Mouse (Mus musculus) WW6 (cell line): Measurements from ENCODE around the gene Hoxa7.

Source experiments
- DNase-seq: peaks from one replicate; pipeline ENCODE4 v3.0.0-alpha.2; 2013; ENCODE audit warnings: low read depth, low spot score

Hoxa7 gene

DNA sequence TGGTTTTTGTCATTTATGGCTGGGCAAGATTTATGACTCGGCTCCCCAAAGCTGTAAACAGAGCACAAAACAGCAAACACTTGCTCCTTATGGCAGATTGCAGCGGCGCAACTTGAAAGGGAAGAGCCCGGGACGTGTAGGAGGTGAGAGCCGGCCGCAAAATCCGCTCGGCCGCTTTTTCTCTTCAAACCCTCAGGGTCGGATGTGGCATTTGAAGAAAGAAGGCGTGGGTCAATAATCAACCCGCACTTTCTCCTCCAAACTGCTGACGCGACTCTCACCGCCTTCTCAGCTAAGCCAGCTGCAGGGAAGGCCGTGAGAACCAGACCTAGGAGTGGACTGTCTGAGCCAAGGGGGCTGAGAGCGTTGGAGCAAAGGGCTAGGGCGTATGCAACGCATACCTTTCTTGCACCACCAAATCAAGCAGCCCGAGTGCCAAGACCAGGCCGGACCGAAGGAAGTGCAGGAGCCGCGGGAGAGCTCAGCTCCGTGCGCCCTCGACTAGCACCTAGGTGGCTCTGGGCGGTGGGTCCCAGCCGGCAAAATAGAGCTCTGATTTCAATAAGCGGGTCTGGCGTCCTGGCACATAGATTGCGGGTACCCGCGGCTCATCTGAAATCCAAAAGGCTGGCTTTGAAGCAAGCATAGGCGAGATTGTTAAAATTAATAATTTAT lies 44.5 kb downstream of the Hoxa7 start, which contains the start of gene 5730596B20Rik:
5730596B20Rik (plus strand) TSS at position 438 of the 675 bp plus-strand sequence.
- DNase-seq = no peak

DNA sequence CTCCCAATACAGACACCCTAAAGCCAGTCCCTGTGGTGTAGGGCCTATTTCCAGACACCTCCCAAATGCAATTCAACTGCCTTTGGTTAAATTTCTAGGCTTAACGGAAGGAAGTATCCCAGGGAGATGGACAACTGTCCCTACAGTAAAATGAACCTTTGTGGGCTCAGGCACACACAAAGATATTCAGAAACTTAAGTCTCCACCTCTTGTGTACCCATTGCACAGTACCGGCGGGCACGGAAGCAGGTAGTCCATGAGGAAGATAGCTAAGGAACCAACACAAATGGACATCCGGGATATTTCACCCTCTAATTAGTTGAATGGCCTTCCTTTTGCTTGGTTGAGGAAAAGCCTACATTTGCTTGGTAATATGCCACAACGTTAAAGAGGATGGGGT lies 45.3 kb downstream of the Hoxa7 start:
- DNase-seq = no peak

DNA sequence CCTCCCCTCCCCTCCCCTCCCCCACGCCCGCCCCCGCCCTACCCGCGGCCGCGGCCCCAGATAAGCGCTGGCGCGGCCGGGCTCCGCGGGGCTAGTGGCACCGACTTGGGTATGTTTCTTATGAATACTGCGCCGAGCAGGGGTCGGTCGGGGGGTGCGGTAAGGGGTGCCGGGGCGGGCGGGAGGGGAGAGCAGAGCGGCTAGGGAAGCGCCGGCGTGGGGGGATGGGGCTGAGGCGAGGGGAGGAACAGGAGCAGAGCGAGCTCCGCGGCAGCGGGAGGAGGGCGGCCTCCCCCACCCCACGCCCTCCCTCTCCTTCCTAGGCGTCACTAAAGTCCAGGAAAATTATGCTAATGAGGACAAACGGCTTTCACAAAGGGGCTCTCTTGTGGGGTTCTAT lies 45.8 kb downstream of the Hoxa7 start:
- no peak for DNase-seq

DNA sequence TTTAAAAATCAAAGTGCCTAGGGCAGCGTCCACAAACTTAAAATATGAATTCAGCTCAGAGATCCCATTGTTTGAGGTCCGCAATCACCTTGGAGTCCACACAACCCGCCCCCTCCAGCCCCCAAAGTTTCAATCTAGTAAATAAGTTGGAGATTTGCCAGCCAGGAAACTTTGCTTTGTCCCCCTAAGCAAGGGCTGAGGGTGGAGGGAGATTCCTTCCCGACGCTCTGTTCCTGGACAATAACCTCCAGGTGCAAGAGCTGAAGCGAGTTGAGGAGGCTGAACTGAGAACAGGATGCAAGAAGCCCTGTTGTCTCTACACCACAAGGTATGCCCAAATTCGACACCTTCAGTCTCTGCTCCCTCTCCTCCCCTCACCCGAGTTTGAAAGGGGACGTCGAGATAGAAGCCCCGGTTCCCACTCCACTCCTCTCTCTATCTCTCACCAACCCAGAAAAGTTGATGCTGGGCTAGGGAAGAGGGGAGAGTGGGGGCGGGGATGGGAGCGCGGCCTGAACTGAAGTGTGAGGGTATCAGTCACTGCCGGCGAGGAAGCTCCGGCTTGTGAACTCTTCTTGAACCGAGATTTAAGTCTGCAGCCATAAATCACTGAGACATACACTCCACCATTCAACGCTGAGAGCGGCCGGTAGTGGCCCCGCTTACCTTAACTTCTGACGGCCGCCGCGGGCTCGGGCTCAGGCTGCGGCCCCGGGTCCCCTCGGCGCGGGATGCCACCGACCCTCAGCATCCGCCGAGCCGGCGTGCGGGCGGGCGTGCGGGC lies 46.5 kb downstream of the Hoxa7 start:
- no peak for DNase-seq

DNA sequence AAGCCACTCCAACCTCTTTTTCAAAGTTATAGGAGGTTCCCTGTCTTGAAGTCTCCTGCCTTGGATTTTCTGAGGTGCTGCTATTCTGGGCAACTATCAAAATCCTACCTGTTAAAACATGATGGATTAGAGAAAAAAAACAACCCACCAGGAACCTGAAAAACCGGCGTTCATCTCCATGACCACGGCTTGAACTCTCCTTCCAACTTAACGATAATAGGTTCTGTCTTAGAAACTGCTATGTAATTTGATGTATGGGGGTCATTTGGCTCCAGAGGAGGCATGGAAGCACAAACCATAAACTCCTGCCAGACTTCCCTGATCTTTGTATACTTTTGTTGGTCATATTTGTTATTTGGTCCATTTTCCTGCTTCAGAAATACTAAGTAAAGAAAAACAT lies 48.0 kb downstream of the Hoxa7 start:
- DNase-seq = no peak

DNA sequence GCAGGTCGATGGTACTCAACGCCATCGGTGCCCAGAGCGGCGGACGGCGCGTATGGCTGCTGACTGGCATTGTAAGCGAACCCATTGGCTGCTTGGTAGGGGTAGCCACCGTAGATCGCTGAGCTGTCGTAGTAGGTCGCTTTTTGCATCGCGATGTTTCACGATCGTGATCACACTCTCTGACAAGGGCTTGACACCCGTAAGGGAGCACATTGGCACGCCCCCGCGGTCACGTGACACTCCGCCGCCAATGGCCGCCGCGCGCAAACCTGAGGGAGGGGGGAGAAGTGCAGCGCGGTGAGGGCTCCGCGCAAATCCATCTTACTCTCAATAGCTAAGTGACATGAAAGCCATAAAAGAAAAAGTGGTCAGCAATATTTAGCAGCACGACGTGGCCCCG lies 49.2 kb downstream of the Hoxa7 start:
- peak; percentile 80 for DNase-seq

DNA sequence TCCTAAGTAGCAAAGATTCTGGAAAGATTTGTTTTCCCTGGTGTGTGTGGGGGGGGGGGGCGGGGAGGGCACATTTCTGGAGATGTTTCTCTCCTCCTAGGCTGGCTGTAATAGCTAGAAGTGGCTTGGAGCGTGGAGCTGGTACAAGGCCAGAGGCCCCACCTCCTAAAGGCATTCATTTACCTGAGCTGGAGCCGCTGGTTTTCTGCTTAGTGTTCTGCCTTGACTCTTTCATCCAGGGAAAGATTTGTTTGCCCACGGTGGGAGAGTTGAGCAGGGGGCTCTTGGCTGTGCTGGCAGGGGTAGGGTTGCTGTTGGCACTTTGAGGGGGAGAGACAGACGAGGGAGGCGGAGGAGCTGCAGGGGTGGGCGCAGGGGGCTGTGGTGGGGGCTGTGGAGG lies 49.7 kb downstream of the Hoxa7 start:
- no peak for DNase-seq

DNA sequence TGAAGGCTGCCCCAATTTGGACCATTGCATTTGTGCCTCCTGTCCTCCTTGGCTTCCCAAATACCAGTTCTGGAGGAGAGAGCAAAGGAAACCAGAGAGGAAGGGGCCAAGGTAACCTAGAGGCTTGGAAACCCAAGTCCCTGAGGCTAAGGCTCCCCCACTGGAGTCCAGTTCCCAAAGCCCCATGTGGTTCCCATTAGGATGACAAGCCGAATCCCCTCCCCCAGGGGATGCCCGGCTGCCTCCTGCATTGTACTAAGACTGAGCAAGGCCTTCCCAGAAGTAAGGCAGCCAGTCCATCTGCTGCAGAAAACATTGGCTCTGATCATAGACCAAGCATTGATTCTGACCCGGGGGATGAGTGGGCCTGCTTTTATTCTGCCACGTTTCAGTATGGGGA lies 50.3 kb downstream of the Hoxa7 start:
- no peak for DNase-seq

DNA sequence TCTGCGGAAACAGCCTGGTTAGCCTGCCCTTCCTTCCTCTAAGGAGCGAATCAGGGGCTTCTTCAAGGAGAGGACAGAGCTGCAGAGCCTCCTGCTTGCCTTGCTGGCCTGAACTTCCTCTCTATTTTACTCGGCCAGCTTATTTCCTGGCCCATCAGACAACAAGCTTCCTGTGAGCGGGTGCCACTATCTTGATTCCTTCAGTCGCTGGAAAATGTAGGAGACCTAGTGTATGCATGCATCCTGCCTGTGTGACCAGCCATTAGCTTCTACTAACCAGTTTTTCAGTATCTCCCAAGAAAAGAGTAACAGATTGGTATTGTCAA lies 50.8 kb downstream of the Hoxa7 start:
- DNase-seq = no peak

DNA sequence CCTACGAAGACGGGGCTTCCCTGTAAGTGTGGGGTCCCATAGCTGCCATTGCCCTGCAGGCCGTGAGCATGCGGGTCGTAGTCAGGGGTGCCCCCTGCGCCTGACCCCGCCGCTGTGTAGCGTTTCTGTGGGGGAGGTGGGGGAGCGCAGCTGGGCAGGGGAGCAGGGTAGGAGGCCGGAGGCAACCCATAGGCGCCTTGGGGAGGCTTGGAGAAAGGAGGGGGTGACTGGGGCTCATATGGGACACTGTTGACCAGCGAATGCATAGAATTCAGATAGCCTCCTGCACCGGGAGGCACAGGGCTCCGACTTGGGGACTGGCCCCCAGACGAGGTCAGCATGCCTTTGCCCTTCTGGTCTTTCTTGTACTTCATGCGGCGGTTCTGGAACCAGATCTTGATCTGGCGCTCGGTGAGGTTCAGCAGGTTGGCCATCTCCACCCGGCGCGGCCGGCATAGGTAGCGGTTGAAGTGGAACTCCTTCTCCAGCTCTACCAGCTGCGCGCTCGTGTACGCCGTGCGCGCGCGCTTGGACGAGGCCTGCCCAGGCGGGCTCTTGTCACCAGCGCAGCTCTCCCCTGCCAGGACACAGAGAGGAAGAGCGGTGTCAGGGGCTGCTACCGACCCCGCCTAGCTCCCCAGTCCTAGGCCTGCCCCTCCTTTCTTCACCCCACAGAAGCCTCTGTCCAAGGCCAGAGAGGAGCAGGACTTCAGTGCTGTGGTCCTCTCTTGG lies 51.3 kb downstream of the Hoxa7 start:
- no peak for DNase-seq

DNA sequence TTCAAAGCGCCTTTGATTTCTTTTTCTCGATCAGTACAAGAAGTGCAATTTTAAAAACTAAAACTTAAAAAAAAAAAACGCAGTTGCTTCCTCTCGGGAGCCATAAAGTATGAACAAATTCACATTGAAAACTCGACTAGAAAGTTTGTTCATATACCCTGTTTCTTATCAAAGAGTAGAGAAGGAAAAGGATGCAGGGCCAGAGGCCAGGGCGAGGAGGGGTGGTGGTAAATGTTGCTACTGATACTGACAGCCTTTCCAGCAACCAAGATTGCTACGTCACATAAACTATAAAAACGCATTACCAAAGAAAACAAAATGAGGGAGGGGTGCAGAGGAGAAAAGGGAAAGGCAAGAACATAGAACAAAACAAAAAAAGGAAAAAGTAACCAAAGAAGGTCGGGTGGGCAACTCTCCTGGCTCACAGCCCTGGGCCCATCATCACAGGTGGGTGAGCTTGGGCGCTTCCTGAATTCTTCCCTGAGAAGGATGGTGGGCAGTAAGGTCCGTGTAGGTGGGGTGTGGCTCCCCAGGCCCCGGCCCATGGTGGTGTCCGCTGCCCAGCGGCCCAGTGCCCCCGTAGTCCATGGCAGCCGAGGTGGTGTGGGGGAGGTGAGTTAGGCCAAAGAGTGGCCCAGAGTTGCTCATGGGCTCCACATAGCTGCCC lies 52.0 kb downstream of the Hoxa7 start:
- no peak for DNase-seq

DNA sequence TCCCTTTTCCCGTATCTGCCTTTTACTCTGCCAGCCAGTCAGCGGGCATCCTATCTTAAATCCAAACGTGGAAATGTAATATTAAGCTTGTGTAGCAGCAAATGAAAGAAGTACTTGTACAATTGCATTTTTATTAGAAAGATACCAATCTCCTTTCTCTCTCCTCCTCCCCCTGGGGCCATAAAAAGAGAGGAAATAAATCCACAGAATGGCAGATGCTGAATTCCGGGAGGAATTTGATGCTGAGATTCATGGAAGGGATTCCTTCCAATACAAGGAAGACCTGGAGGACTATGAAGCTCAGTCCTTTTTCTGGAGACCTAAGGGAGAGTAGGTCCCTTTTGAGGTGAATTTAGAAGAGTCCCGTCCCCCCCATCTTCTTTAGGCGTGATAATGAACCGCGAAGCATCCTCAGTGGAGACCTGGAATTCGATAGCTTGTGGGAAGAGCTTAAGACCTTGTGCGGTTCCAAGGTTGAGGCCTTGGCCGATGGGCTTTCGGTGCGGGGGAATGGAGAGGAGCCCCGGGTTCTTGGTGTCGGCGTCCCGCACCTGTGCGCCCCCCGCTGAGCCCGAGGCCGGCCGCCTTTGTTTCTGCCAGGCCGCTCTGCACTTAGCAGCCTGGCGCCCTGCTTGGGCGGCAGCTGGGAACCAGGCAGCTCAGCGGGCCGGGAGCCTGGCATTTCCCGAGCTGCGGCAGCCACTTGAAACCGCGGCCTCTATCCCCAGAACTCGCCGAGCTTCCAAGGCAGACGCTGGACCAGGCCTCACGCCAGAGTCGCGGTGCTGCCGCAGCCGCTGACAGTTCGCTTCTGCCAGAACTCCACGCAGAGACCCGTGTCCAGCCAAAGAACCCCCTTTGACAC lies 53.2 kb downstream of the Hoxa7 start:
- DNase-seq = no peak

DNA sequence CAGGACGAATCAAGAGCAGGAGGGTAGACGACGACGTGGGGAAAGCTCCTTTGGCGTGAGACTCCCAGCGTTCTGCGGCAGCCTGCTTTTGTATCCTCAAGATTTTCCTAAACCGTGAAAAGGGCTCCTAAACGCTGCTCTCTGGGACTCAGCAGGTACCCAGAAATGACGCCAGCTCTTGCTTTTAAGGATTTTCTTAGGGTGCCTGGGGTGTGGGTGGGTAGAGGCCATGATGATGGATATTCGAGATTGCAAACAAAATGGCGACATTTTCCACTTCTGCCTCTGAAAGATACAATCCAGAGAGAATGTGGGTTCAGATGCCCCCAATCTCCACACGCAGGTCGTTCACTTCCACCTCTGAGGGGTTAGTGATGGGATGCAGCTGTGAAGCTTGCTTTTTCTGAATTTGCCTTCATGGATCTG lies 53.9 kb downstream of the Hoxa7 start:
- DNase-seq = no peak

DNA sequence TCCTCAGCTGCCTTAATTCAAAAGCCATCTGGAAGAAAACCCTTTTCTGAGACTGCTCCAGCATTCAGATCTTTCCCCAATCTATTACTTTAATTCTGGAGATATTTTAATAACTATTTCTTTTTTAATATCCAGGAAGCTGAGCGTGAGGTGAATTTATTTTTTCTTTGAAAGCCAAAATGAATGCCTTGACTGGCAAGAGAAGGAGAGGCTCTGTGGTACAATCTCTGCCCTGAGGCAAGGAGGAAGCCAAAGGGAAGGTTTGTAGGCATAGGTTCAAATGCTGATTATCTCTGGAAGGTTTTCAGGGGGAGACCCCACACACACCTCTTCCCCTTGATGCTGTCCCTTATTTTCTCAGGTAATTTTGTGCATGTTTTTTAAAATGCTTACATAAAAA lies 54.5 kb downstream of the Hoxa7 start:
- no peak for DNase-seq

DNA sequence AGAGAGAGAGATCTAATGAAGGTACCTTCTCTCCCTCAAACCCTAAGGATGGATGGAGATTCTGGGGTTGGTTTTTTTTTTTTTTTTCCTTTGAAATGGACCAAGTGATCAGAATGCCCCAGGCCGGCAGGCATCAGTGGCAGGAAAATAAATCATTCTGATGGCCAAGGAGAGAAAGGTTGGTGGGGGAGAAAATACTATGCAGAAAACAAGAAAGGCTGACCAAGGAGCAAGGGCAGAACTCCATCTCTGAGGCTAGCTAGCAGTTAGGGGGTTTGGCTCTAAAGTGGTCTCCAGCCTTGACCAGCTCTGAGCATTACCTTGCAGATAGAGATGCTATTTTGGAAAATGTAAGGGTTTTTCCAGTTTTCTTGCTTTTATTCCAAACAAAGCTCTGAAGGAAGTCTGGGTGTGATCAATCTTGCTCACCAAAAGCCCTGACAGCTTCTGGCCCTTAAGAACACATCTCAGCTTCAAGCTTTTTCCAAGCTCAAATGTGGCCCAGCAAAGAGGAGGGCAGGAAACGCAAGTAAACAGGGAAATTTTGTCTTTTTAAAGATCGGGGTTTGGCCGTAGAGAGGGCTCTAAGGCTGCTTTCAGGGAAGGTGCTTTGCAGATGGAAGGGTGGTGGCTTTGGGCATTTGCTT lies 55.1 kb downstream of the Hoxa7 start:
- no peak for DNase-seq

DNA sequence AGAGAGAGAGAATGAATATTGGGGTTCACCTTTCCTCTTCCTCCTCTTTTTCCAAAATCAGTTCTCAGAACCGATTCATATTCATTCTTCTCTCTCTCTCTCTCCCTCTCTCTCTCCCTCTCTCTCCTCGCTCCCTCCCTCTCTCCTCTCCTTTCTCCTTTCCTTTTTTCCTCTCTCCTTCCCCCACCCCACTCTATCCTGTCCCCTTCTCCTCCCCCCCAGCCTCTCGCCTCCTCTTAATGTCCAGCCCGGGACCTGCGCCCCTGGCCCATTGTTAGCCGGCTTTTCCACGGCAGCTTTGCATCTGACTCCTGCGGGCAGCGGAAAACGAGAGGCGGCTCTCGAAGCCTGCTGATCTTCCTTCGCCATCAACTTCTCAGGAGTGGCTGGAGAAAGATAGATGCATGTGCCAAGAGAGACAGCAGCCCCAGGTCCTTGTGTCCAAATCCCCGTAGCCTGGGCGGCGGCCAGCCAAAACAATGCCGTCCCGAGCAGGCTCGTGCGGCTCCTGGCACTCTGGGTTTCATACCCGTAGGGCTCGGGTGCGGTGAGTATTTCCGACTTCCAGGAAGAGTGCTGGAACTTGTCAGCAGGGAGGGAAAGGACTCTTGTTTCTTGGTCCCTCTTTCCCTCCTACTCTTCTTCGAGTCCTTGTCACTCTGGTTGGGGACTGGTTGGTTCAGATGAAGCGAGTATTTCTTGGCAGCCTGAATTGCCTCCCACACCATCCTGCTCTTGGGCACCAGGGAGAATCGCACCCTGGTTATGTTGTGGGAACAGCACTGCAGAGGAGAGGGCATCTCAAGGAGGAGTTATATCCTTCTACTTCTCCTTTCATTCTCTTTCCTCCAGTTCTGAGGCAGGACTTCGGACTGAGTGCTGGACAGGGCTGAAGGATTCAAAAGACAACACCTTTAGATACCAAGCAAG lies 55.9 kb downstream of the Hoxa7 start:
- DNase-seq = no peak

DNA sequence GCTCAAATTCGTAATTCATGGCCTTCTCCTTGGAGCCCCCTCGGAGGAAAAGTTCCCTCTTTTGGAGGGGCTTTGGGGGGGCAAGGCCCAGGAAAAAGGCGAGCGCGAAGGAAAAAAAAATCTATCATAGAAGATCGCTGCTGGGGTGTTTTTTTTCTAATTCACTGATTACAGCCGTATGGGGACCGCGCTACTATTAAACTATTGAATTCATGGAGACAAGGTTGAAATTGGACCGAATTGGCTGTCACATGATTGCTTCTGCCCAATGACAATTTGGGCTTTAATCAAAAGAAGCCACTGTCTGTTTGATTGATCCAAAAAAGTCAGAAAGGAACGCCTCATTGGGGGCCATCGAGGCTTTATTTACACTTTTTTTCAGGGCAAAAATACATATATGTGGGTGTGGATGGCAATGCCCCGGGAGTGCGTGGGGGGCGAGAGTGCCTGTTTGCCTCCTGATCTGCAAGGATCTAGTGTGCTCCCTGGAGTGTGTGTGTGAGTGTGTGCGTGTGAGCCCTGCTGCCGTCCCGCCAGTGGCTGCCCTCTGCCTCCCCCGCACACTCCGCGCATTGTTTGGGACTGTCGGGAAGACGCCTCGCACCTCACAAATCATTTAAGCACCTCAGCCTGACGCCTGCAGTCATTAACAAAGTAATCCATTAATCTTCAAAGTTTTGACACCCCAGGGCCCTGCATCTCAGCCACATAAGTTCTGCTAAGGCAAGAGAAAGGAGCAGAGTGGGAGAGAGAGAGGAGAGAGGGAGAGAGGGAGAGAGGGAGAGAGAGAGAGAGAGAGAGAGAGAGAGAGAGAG lies 56.8 kb downstream of the Hoxa7 start, which contains the start of gene Hoxa2:
Hoxa2 (minus strand) TSS at position 206 of the 815 bp plus-strand sequence.
- DNase-seq = no peak
